Comparison of ENCODE assay signal across 8 mouse cellular contexts in the genomic region with DNA sequence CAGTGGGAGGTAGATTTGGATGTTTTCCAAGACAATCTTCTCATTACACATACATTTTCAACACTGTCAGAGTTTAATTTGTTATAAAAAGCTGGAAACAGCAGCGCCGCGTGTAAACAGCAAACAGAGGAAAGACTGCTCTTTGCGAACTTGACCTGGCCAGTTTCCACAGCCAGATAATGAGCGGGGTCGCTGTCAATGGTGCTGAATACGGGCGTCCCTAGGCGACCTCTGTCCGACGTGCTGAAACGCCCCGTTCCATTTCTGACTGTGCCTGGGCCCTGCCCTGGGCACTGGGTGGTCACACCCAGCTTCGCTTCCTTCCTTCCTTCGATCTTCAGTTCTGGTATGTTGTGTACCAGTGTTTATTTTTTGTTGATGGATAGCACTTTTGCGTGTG. TPM values are rescaled to one million over a fixed set of nuclear protein-coding genes. Genes with fewer than 3 reads are reported as not detected.
DNase-seq lines count a peak whose midpoint lies in the region; ATAC-seq lines count a peak whose summit lies in the region.

No protein-coding gene starts in this region.

- no peak overlapping the region for H3K27ac ChIP-seq in midbrain, embryonic 11.5 days (ENCODE audit: low read depth, low read length)
- no peak overlapping the region for H3K27ac ChIP-seq in midbrain, embryonic 15.5 days
- H3K27ac ChIP-seq in liver, embryonic 11.5 days (ENCODE audit: low read depth, low read length): no peak overlapping the region
- no peak overlapping the region for H3K27ac ChIP-seq in stomach, embryonic 16.5 days (ENCODE audit: low read length)

- H3K36me3 ChIP-seq in midbrain, embryonic 11.5 days (ENCODE audit: control insufficient read depth, insufficient read depth, low read length): no peaks in the 10 kb centered on the region
- no peaks in the 10 kb centered on the region for H3K36me3 ChIP-seq in midbrain, embryonic 15.5 days (replicated peaks)
- H3K36me3 ChIP-seq in liver, embryonic 11.5 days (ENCODE audit: control insufficient read depth, insufficient read depth, low read length): no peaks in the 10 kb centered on the region
- H3K36me3 ChIP-seq in stomach, embryonic 16.5 days (ENCODE audit: control insufficient read depth, insufficient read depth, low read length): no peaks in the 10 kb centered on the region

- H3K9ac ChIP-seq in midbrain, embryonic 11.5 days (ENCODE audit: low read length): no peak overlapping the region
- no peak overlapping the region for H3K9ac ChIP-seq in midbrain, embryonic 15.5 days
- H3K9ac ChIP-seq in liver, embryonic 11.5 days (ENCODE audit: low read depth, low read length): no peak overlapping the region
- no peak overlapping the region for H3K9ac ChIP-seq in stomach, embryonic 16.5 days (ENCODE audit: low read length)

- ATAC-seq in midbrain, embryonic 11.5 days (ENCODE audit: low FRiP score): no peak
- no peak for ATAC-seq in midbrain, embryonic 15.5 days (replicated peaks)
- ATAC-seq in liver, embryonic 11.5 days (replicated peaks; ENCODE audit: low FRiP score): peak; percentile 73
- peak; percentile 76; the same call in 1 of the 2 replicates for ATAC-seq in stomach, embryonic 16.5 days (ENCODE audit: insufficient read depth, low FRiP score)

- no peaks in the 10 kb centered on the region for H3K4me1 ChIP-seq in midbrain, embryonic 11.5 days (ENCODE audit: control insufficient read depth, insufficient read depth, low read length)
- H3K4me1 ChIP-seq in midbrain, embryonic 15.5 days: peaks cover 18% of the 10 kb centered on the region
- no peaks in the 10 kb centered on the region for H3K4me1 ChIP-seq in liver, embryonic 11.5 days (replicated peaks; ENCODE audit: control insufficient read depth, insufficient read depth, low read length)
- H3K4me1 ChIP-seq in stomach, embryonic 16.5 days (ENCODE audit: control insufficient read depth, insufficient read depth, low read length): no peaks in the 10 kb centered on the region

- no peak overlapping the region for H3K4me3 ChIP-seq in midbrain, embryonic 11.5 days (ENCODE audit: low read depth, low read length)
- H3K4me3 ChIP-seq in midbrain, embryonic 15.5 days: no peak overlapping the region
- no peak overlapping the region for H3K4me3 ChIP-seq in liver, embryonic 11.5 days (ENCODE audit: low read depth, low read length)
- no peak overlapping the region for H3K4me3 ChIP-seq in stomach, embryonic 16.5 days (replicated peaks; ENCODE audit: low read length)

- DNase-seq in midbrain, embryonic 11.5 days (ENCODE audit: low spot score, missing footprints): peak; percentile 95
- DNase-seq in adrenal gland, postnatal 14 days: peak; percentile 85
- DNase-seq in heart, postnatal 4 days: peak; percentile 83
- peak; percentile 80 for DNase-seq in liver, embryonic 11.5 days (ENCODE audit: low spot score)
- no peak for DNase-seq in left cerebral cortex, postnatal 25 days (ENCODE audit: low spot score in 2 of 2)
- DNase-seq in cerebellum, adult 11-12 months: no peak

- 10% methylated on average over 16 of the region's 16 CpGs for WGBS in midbrain, embryonic 11.5 days
- WGBS in midbrain, embryonic 15.5 days: 8% methylated on average over 16 of the region's 16 CpGs
- 8% methylated on average over 16 of the region's 16 CpGs for WGBS in liver, embryonic 11.5 days
- 7% methylated on average over 16 of the region's 16 CpGs for WGBS in stomach, embryonic 16.5 days

- H3K4me2 ChIP-seq in midbrain, embryonic 11.5 days: no peak overlapping the region
- H3K4me2 ChIP-seq in midbrain, embryonic 15.5 days: no peak overlapping the region
- H3K4me2 ChIP-seq in liver, embryonic 11.5 days: no peak overlapping the region
- no peak overlapping the region for H3K4me2 ChIP-seq in stomach, embryonic 16.5 days (ENCODE audit: low read depth, low read length)

- H3K9me3 ChIP-seq in midbrain, embryonic 11.5 days (ENCODE audit: control insufficient read depth, low read length): no peaks in the 10 kb centered on the region
- no peaks in the 10 kb centered on the region for H3K9me3 ChIP-seq in midbrain, embryonic 15.5 days
- no peaks in the 10 kb centered on the region for H3K9me3 ChIP-seq in liver, embryonic 11.5 days (ENCODE audit: control insufficient read depth, low read length)
- no peaks in the 10 kb centered on the region for H3K9me3 ChIP-seq in stomach, embryonic 16.5 days (replicated peaks; ENCODE audit: control insufficient read depth, low read length)

- no peaks in the 10 kb centered on the region for H3K27me3 ChIP-seq in midbrain, embryonic 11.5 days (ENCODE audit: control insufficient read depth, insufficient read depth, low read length)
- no peaks in the 10 kb centered on the region for H3K27me3 ChIP-seq in midbrain, embryonic 15.5 days (replicated peaks)
- no peaks in the 10 kb centered on the region; the same call in 1 of the 2 replicates for H3K27me3 ChIP-seq in liver, embryonic 11.5 days (replicated peaks; ENCODE audit: control insufficient read depth, insufficient read depth, low read length)
- no peaks in the 10 kb centered on the region for H3K27me3 ChIP-seq in stomach, embryonic 16.5 days (ENCODE audit: control insufficient read depth, insufficient read depth, low read length)

- intact Hi-C loops in left cerebral cortex, postnatal 25 days (cut with DNase I): no loop called here

RNA-seq across cellular contexts. Expression of a gene that starts 58.1 kb away (rescaled TPM):
- 2.5 and 2.9 TPM in 2 replicates for polyA plus RNA-seq in midbrain, embryonic 11.5 days (2014; fragmentation: Nextera tagmentation; extraction: Ambion mirVana)
- polyA plus RNA-seq in midbrain, embryonic 15.5 days (2015; fragmentation: Nextera tagmentation; extraction: Ambion mirVana): 12.5 and 13.6 TPM in 2 replicates
- 0.26 and 0.71 TPM in 2 replicates for total RNA-seq in adrenal gland, postnatal 14 days (2021)
- under 1 TPM; 0.14 to 0.19 TPM for total RNA-seq in heart, postnatal 4 days (2021)
- polyA plus RNA-seq in liver, embryonic 11.5 days (2014; fragmentation: Nextera tagmentation; extraction: Ambion mirVana): 0.04 TPM in 1 of 2 replicates, not detected in the other
- polyA plus RNA-seq in stomach, embryonic 16.5 days (2015; fragmentation: Nextera tagmentation; extraction: Ambion mirVana): 0.12 and 0.19 TPM in 2 replicates
- total RNA-seq in left cerebral cortex, postnatal 25 days (2021): 10 to 100 TPM; 25.8 to 29.1 TPM

Comparison
In these comparisons a context has a peak if more than half of its experiments do, and no peak if none do; other contexts are left out.
1. ATAC-seq: peak in liver, embryonic 11.5 days (single experiment) and stomach, embryonic 16.5 days (single experiment); none in midbrain, embryonic 11.5 days (single experiment) and midbrain, embryonic 15.5 days (single experiment).
2. DNase-seq: peak in midbrain, embryonic 11.5 days (single experiment), adrenal gland, postnatal 14 days (single experiment), heart, postnatal 4 days (single experiment) and liver, embryonic 11.5 days (single experiment); none in left cerebral cortex, postnatal 25 days (0 of 2) and cerebellum, adult 11-12 months (single experiment).